Mouse (Mus musculus) C2C12 (cell line): ENCODE data around the gene Auts2.

Source experiments
- CEBPB ChIP-seq: IDR thresholded peaks from one replicate; pipeline ENCODE4 v1.6.1; 2011; ENCODE audit warnings: low read depth, mild to moderate bottlenecking, control low read depth, moderate library complexity
- CTCF ChIP-seq: IDR thresholded peaks from one replicate; pipeline ENCODE4 v1.5.1; 2011; ENCODE audit not compliant: control insufficient read depth, insufficient read depth, insufficient read length
- MAX ChIP-seq: IDR thresholded peaks from one replicate; pipeline ENCODE4 v1.6.1; 2011; ENCODE audit warnings: mild to moderate bottlenecking, control low read depth
- USF1 ChIP-seq: IDR thresholded peaks from one replicate; pipeline ENCODE4 v1.6.1; 2011; ENCODE audit warnings: low read depth, mild to moderate bottlenecking, control low read depth, moderate library complexity

- TF ChIP-seq MAX (no peak), CEBPB (no peak), USF1 (no peak), CTCF (no peak)
Measured at GRCm38 (mm10) chr5:131802340-131803036, 740.7 kb downstream of the Auts2 start.
